Mouse (Mus musculus): ENCODE measurements around the gene Gpbp1. TPM values are rescaled to one million over a fixed set of nuclear protein-coding genes. Genes with fewer than 3 reads are reported as not detected.

The Gpbp1 gene
- polyA plus RNA-seq, 1 experiment from 2014 or later: 68.4 TPM

GRCm38 (mm10) chr13:111421330-111421729, 68.6 kb downstream of the Gpbp1 start:
- H3K36me3 ChIP-seq: peaks cover 22% of the 10 kb centered on the region
- H3K9me3 ChIP-seq: no peaks in the 10 kb centered on the region
- H3K27ac ChIP-seq: no peak overlapping the region
- no peaks in the 10 kb centered on the region for H3K27me3 ChIP-seq (ENCODE audit: insufficient read depth, poor library complexity, severe bottlenecking)
- no peak for DNase-seq (ENCODE audit: low spot score)
- H3K4me1 ChIP-seq (replicated peaks): no peaks in the 10 kb centered on the region
- H3K4me3 ChIP-seq: no peak overlapping the region

- H3K9me3 ChIP-seq: no peaks in the 10 kb centered on the region
- H3K36me3 ChIP-seq: peaks cover 9% of the 10 kb centered on the region; the same call in 1 of the 2 replicates
- DNase-seq (ENCODE audit: low spot score): no peak
- H3K4me1 ChIP-seq (replicated peaks): no peaks in the 10 kb centered on the region
- 66% methylated on average over 2 of the region's 2 CpGs for WGBS
- H3K27ac ChIP-seq: no peak overlapping the region
- H3K27me3 ChIP-seq (ENCODE audit: insufficient read depth, poor library complexity, severe bottlenecking): no peaks in the 10 kb centered on the region
- no peak overlapping the region for H3K4me3 ChIP-seq
Measured at GRCm38 (mm10) chr13:111418087-111418486, 71.8 kb downstream of the Gpbp1 start.

- H3K27me3 ChIP-seq (ENCODE audit: insufficient read depth, poor library complexity, severe bottlenecking): no peaks in the 10 kb centered on the region
- no peaks in the 10 kb centered on the region for H3K4me1 ChIP-seq (replicated peaks)
- H3K27ac ChIP-seq: no peak overlapping the region
- H3K4me3 ChIP-seq: no peak overlapping the region
- 40% methylated on average over 4 of the region's 4 CpGs for WGBS
- no peaks in the 10 kb centered on the region for H3K36me3 ChIP-seq
- no peaks in the 10 kb centered on the region for H3K9me3 ChIP-seq
- peak; percentile 31 for DNase-seq (ENCODE audit: low spot score)
Measured at GRCm38 (mm10) chr13:111413156-111413555, 76.8 kb downstream of the Gpbp1 start.

- DNase-seq (ENCODE audit: low spot score): peak; percentile 21
- Histone ChIP-seq H3K36me3 (no peaks in the 10 kb centered on the region), H3K4me3 (no peak overlapping the region), H3K4me1 (replicated peaks) (0 out of 2 replicates have a peak, but pooled peaks cover 5% of the 10 kb centered on the region), H3K27me3 (ENCODE audit: insufficient read depth, poor library complexity, severe bottlenecking) (no peaks in the 10 kb centered on the region), H3K9me3 (no peaks in the 10 kb centered on the region), H3K27ac (no peak overlapping the region)
- 6% methylated on average over 7 of the region's 7 CpGs for WGBS
Measured at GRCm38 (mm10) chr13:111410831-111411230, 79.1 kb downstream of the Gpbp1 start.

GRCm38 (mm10) chr13:111406859-111407389, 83.0 kb downstream of the Gpbp1 start:
- DNase-seq (ENCODE audit: low spot score): no peak
- no peak overlapping the region for H3K4me3 ChIP-seq
- WGBS: 70% methylated on average over 9 of the region's 9 CpGs

GRCm38 (mm10) chr13:111405956-111406355, 84.0 kb downstream of the Gpbp1 start:
- Histone ChIP-seq H3K36me3 (no peaks in the 10 kb centered on the region), H3K4me1 (replicated peaks) (0 out of 2 replicates have a peak, but pooled peaks cover 5% of the 10 kb centered on the region), H3K27me3 (ENCODE audit: insufficient read depth, poor library complexity, severe bottlenecking) (no peaks in the 10 kb centered on the region), H3K27ac (no peak overlapping the region), H3K9me3 (no peaks in the 10 kb centered on the region), H3K4me3 (no peak overlapping the region)
- no peak for DNase-seq (ENCODE audit: low spot score)
- 96% methylated on average over 3 of the region's 3 CpGs for WGBS

More at GRCm38 (mm10) chr13:111406859-111407389, 83.0 kb downstream of the Gpbp1 start:
- Histone ChIP-seq H3K4me1 (replicated peaks) (0 out of 2 replicates have a peak, but pooled peaks cover 5% of the 10 kb centered on the region), H3K27ac (no peak overlapping the region), H3K27me3 (ENCODE audit: insufficient read depth, poor library complexity, severe bottlenecking) (no peaks in the 10 kb centered on the region), H3K36me3 (no peaks in the 10 kb centered on the region), H3K9me3 (no peaks in the 10 kb centered on the region)

GRCm38 (mm10) chr13:111397600-111398151, 92.2 kb downstream of the Gpbp1 start:
- Histone ChIP-seq H3K4me1 (replicated peaks) (peaks cover 14% of the 10 kb centered on the region), H3K27me3 (ENCODE audit: insufficient read depth, poor library complexity, severe bottlenecking) (no peaks in the 10 kb centered on the region), H3K4me3 (no peak overlapping the region), H3K27ac (peak overlapping the region; percentile 31; the same call in 1 of the 2 replicates), H3K36me3 (no peaks in the 10 kb centered on the region), H3K9me3 (no peaks in the 10 kb centered on the region)
- 25% methylated on average over 5 of the region's 5 CpGs for WGBS
- peak; percentile 25 for DNase-seq (ENCODE audit: low spot score)

GRCm38 (mm10) chr13:111397061-111397460, 92.8 kb downstream of the Gpbp1 start:
- no peaks in the 10 kb centered on the region for H3K36me3 ChIP-seq
- H3K27me3 ChIP-seq (ENCODE audit: insufficient read depth, poor library complexity, severe bottlenecking): no peaks in the 10 kb centered on the region
- WGBS: 50% methylated on average over 7 of the region's 7 CpGs
- no peak overlapping the region for H3K4me3 ChIP-seq
- DNase-seq (ENCODE audit: low spot score): no peak
- H3K4me1 ChIP-seq (replicated peaks): peaks cover 14% of the 10 kb centered on the region
- no peak overlapping the region; the same call in 1 of the 2 replicates for H3K27ac ChIP-seq
- no peaks in the 10 kb centered on the region for H3K9me3 ChIP-seq

GRCm38 (mm10) chr13:111395528-111395927, 94.4 kb downstream of the Gpbp1 start:
- no peaks in the 10 kb centered on the region for H3K9me3 ChIP-seq
- no peak for DNase-seq (ENCODE audit: low spot score)
- peaks cover 14% of the 10 kb centered on the region for H3K4me1 ChIP-seq (replicated peaks)
- no peak overlapping the region for H3K4me3 ChIP-seq
- no peaks in the 10 kb centered on the region for H3K36me3 ChIP-seq
- 85% methylated on average over 7 of the region's 7 CpGs for WGBS
- H3K27me3 ChIP-seq (ENCODE audit: insufficient read depth, poor library complexity, severe bottlenecking): no peaks in the 10 kb centered on the region
- H3K27ac ChIP-seq: no peak overlapping the region

GRCm38 (mm10) chr13:111394904-111395303, 95.0 kb downstream of the Gpbp1 start:
- WGBS: 87% methylated on average over 4 of the region's 4 CpGs
- no peak overlapping the region for H3K4me3 ChIP-seq
- no peaks in the 10 kb centered on the region for H3K36me3 ChIP-seq
- no peaks in the 10 kb centered on the region for H3K9me3 ChIP-seq
- no peak overlapping the region for H3K27ac ChIP-seq
- H3K4me1 ChIP-seq (replicated peaks): peaks cover 14% of the 10 kb centered on the region
- no peak for DNase-seq (ENCODE audit: low spot score)
- no peaks in the 10 kb centered on the region for H3K27me3 ChIP-seq (ENCODE audit: insufficient read depth, poor library complexity, severe bottlenecking)

- peaks cover 14% of the 10 kb centered on the region for H3K4me1 ChIP-seq (replicated peaks)
- no peak for DNase-seq (ENCODE audit: low spot score)
- H3K4me3 ChIP-seq: no peak overlapping the region
- no peaks in the 10 kb centered on the region for H3K9me3 ChIP-seq
- H3K27me3 ChIP-seq (ENCODE audit: insufficient read depth, poor library complexity, severe bottlenecking): no peaks in the 10 kb centered on the region
- 86% methylated on average over 8 of the region's 8 CpGs for WGBS
- no peaks in the 10 kb centered on the region for H3K36me3 ChIP-seq
- H3K27ac ChIP-seq: no peak overlapping the region
Measured at GRCm38 (mm10) chr13:111394341-111394740, 95.6 kb downstream of the Gpbp1 start.

- H3K4me1 ChIP-seq (replicated peaks): peaks cover 14% of the 10 kb centered on the region
- no peak overlapping the region for H3K27ac ChIP-seq
- DNase-seq (ENCODE audit: low spot score): no peak
- no peaks in the 10 kb centered on the region for H3K27me3 ChIP-seq (ENCODE audit: insufficient read depth, poor library complexity, severe bottlenecking)
- H3K36me3 ChIP-seq: no peaks in the 10 kb centered on the region
- no peak overlapping the region for H3K4me3 ChIP-seq
- WGBS: 57% methylated on average over 6 of the region's 6 CpGs
- H3K9me3 ChIP-seq: no peaks in the 10 kb centered on the region
Measured at GRCm38 (mm10) chr13:111393426-111393825, 96.5 kb downstream of the Gpbp1 start.

- 90% methylated on average over 5 of the region's 5 CpGs for WGBS
- no peak for DNase-seq (ENCODE audit: low spot score)
- no peaks in the 10 kb centered on the region for H3K27me3 ChIP-seq (ENCODE audit: insufficient read depth, poor library complexity, severe bottlenecking)
- no peaks in the 10 kb centered on the region for H3K9me3 ChIP-seq
- no peak overlapping the region for H3K27ac ChIP-seq
- H3K4me3 ChIP-seq: no peak overlapping the region
- no peaks in the 10 kb centered on the region for H3K4me1 ChIP-seq (replicated peaks)
- no peaks in the 10 kb centered on the region for H3K36me3 ChIP-seq
Measured at GRCm38 (mm10) chr13:111391426-111391825, 98.5 kb downstream of the Gpbp1 start.
